Comparison of ENCODE assay signal across 9 mouse cellular contexts in genomic region chr2:92528119-92528830, GRCm38 (mm10).
DNase-seq lines count a peak whose midpoint lies in the region; ATAC-seq and TF ChIP-seq lines count a peak whose summit lies in the region.
"Had no signal": no experiment of that assay in that cellular context is flagged by ENCODE, and none has a peak within 500 bp of the region (broad histone marks: within the 10 kb centered on the region; RNA-seq: fewer than 3 reads in every experiment).

No protein-coding gene starts in this region.

- no peak overlapping the region for H3K27ac ChIP-seq in lung, embryonic 16.5 days (ENCODE audit: low read length)
- peak overlapping the region; percentile 85; the same call in 1 of the 2 replicates for H3K27ac ChIP-seq in kidney, postnatal 0 days
- H3K27ac ChIP-seq in stomach, embryonic 15.5 days, result no peak overlapping the region

- H3K36me3 ChIP-seq in lung, embryonic 16.5 days (ENCODE audit: control insufficient read depth, insufficient read depth, low read length), result no peaks in the 10 kb centered on the region
- H3K36me3 ChIP-seq in kidney, postnatal 0 days (ENCODE audit: insufficient read depth, low read length), result no peaks in the 10 kb centered on the region
- H3K36me3 ChIP-seq in stomach, embryonic 15.5 days, result no peaks in the 10 kb centered on the region

- no peak for TF ChIP-seq CTCF in kidney, postnatal 0 days (IDR thresholded peaks at IDR 0.05; ENCODE audit: low read depth)

- peak overlapping the region; percentile 54 for H3K4me3 ChIP-seq in lung, embryonic 16.5 days (ENCODE audit: low read length)
- no peak overlapping the region for H3K4me3 ChIP-seq in kidney, postnatal 0 days (replicated peaks; ENCODE audit: low read depth, low read length)
- no peak overlapping the region for H3K4me3 ChIP-seq in stomach, embryonic 15.5 days (replicated peaks)

- H3K9me3 ChIP-seq in lung, embryonic 16.5 days (ENCODE audit: control insufficient read depth, low read length), result no peaks in the 10 kb centered on the region
- no peaks in the 10 kb centered on the region for H3K9me3 ChIP-seq in kidney, postnatal 0 days (replicated peaks; ENCODE audit: low read length)
- no peaks in the 10 kb centered on the region for H3K9me3 ChIP-seq in stomach, embryonic 15.5 days

- H3K27me3 ChIP-seq in lung, embryonic 16.5 days (ENCODE audit: control insufficient read depth, insufficient read depth, low read depth, low read length), result no peaks in the 10 kb centered on the region
- no peaks in the 10 kb centered on the region for H3K27me3 ChIP-seq in kidney, postnatal 0 days (ENCODE audit: insufficient read depth, low read length)
- no peaks in the 10 kb centered on the region for H3K27me3 ChIP-seq in stomach, embryonic 15.5 days (replicated peaks)

- peak overlapping the region; percentile 84; the same call in 1 of the 2 replicates for H3K4me2 ChIP-seq in lung, embryonic 16.5 days (ENCODE audit: low read depth, low read length)
- peak overlapping the region; percentile 74 for H3K4me2 ChIP-seq in kidney, postnatal 0 days (ENCODE audit: low read length)
- H3K4me2 ChIP-seq in stomach, embryonic 15.5 days, result peak overlapping the region; percentile 78

- 75% methylated on average over 6 of the region's 6 CpGs for WGBS in lung, embryonic 16.5 days
- WGBS in kidney, postnatal 0 days, result 58% methylated on average over 6 of the region's 6 CpGs
- 72% methylated on average over 6 of the region's 6 CpGs for WGBS in stomach, embryonic 15.5 days

- ATAC-seq in lung, embryonic 16.5 days (ENCODE audit: low read depth), result no peak
- no peak for ATAC-seq in kidney, postnatal 0 days (replicated peaks; ENCODE audit: low FRiP score, low read depth)
- no peak for ATAC-seq in stomach, embryonic 15.5 days (ENCODE audit: insufficient read depth, low FRiP score, low read depth)

- no peak overlapping the region for H3K9ac ChIP-seq in lung, embryonic 16.5 days (ENCODE audit: low read length)
- peak overlapping the region; percentile 60; the same call in 1 of the 2 replicates for H3K9ac ChIP-seq in kidney, postnatal 0 days (ENCODE audit: low read depth, low read length)
- no peak overlapping the region for H3K9ac ChIP-seq in stomach, embryonic 15.5 days

- peak; percentile 5 for DNase-seq in cerebellum, adult 8-10 months
- DNase-seq in cerebellum, postnatal 10 days, result no peak
- DNase-seq in lung, postnatal 10 days, result no peak
- no peak for DNase-seq in kidney, postnatal 0 days (ENCODE audit: low spot score)
- no peak for DNase-seq in thymus, postnatal 0 days (ENCODE audit: low spot score)
- no peak for DNase-seq in urinary bladder, postnatal 4 days (ENCODE audit: low spot score in 2 of 2)
- DNase-seq: right cerebral cortex, postnatal 25 days had no signal

- peaks cover 7% of the 10 kb centered on the region for H3K4me1 ChIP-seq in lung, embryonic 16.5 days (replicated peaks; ENCODE audit: control insufficient read depth, insufficient read depth, low read length)
- peaks cover 7% of the 10 kb centered on the region; the same call in 1 of the 2 replicates for H3K4me1 ChIP-seq in kidney, postnatal 0 days (replicated peaks; ENCODE audit: insufficient read depth, low read length)
- H3K4me1 ChIP-seq in stomach, embryonic 15.5 days, result no peaks in the 10 kb centered on the region
